Mouse (Mus musculus): ENCODE measurements at regions not wholly inside any gene's neighbourhood (a gene's known extent, or its start where the extent isn't known, plus 50 kb on each side); places are given as distances from the start of the nearest gene placed in this dataset.

DNA sequence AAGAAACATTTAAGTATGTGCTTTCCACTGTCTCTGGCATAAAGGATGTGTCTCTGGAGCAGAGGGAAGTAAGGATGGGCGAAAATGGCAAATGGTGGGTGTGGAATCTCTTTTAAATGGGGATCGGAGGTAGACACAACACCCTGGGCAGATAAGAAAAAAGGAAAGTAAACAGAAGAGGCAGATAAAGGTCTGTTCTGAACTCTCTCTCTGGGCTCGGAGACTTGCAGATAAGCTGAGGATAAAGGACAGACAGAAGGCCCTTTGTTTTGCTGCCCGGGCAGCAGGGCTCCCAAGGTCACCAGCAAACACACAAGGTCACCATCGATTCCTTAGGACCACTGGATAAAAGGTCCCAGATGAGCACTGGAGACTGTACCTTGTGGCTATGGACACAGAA lies 122.7 kb upstream of the Nmnat3 start:
- DNase-seq (no peak), ATAC-seq (ENCODE audit: low FRiP score, low TSS enrichment) (no peak)
- Histone ChIP-seq H3K9ac (replicated peaks; ENCODE audit: low read length) (no peak overlapping the region), H3K4me1 (ENCODE audit: control insufficient read depth, insufficient read depth, low read length) (no peaks in the 10 kb centered on the region), H3K4me2 (ENCODE audit: low read length) (no peak overlapping the region), H3K27ac (replicated peaks; ENCODE audit: low read depth, low read length) (no peak overlapping the region), H3K9me3 (ENCODE audit: control insufficient read depth, low read length) (no peaks in the 10 kb centered on the region), H3K36me3 (ENCODE audit: control insufficient read depth, insufficient read depth, low read length) (no peaks in the 10 kb centered on the region), H3K27me3 (ENCODE audit: control insufficient read depth, insufficient read depth, low read length) (no peaks in the 10 kb centered on the region), H3K4me3 (replicated peaks; ENCODE audit: low read depth, low read length) (no peak overlapping the region)
- 18% methylated on average over 5 of the region's 5 CpGs for WGBS

GRCm38 (mm10) chr9:98174056-98174455 lies 113.2 kb upstream of the Nmnat3 start:
- peak; percentile 64 for DNase-seq
- Histone ChIP-seq H3K4me1 (ENCODE audit: control insufficient read depth, insufficient read depth, low read length) (0 out of 2 replicates have a peak, but pooled peaks cover 6% of the 10 kb centered on the region), H3K9me3 (ENCODE audit: control insufficient read depth, low read length) (no peaks in the 10 kb centered on the region), H3K4me2 (ENCODE audit: low read length) (no peak overlapping the region), H3K27ac (replicated peaks; ENCODE audit: low read depth, low read length) (no peak overlapping the region), H3K4me3 (replicated peaks; ENCODE audit: low read depth, low read length) (no peak overlapping the region), H3K9ac (replicated peaks; ENCODE audit: low read length) (no peak overlapping the region), H3K36me3 (ENCODE audit: control insufficient read depth, insufficient read depth, low read length) (no peaks in the 10 kb centered on the region), H3K27me3 (ENCODE audit: control insufficient read depth, insufficient read depth, low read length) (no peaks in the 10 kb centered on the region)
- WGBS, result 56% methylated on average over 5 of the region's 5 CpGs
- no peak for ATAC-seq (ENCODE audit: low FRiP score, low TSS enrichment)

GRCm38 (mm10) chr9:98176701-98177380 lies 110.4 kb upstream of the Nmnat3 start:
- Histone ChIP-seq H3K27me3 (ENCODE audit: control insufficient read depth, insufficient read depth, low read length) (no peaks in the 10 kb centered on the region), H3K27ac (replicated peaks; ENCODE audit: low read depth, low read length) (no peak overlapping the region), H3K4me2 (ENCODE audit: low read length) (no peak overlapping the region), H3K4me3 (replicated peaks; ENCODE audit: low read depth, low read length) (no peak overlapping the region), H3K36me3 (ENCODE audit: control insufficient read depth, insufficient read depth, low read length) (no peaks in the 10 kb centered on the region), H3K9me3 (ENCODE audit: control insufficient read depth, low read length) (no peaks in the 10 kb centered on the region), H3K9ac (replicated peaks; ENCODE audit: low read length) (no peak overlapping the region), H3K4me1 (ENCODE audit: control insufficient read depth, insufficient read depth, low read length) (0 out of 2 replicates have a peak, but pooled peaks cover 6% of the 10 kb centered on the region)
- ATAC-seq (ENCODE audit: low FRiP score, low TSS enrichment) (no peak), DNase-seq (no peak)
- WGBS, result 62% methylated on average over 7 of the region's 7 CpGs

- Histone ChIP-seq H3K27ac (replicated peaks; ENCODE audit: low read depth, low read length) (no peak overlapping the region), H3K9ac (replicated peaks; ENCODE audit: low read length) (no peak overlapping the region), H3K4me3 (replicated peaks; ENCODE audit: low read depth, low read length) (no peak overlapping the region), H3K4me1 (ENCODE audit: control insufficient read depth, insufficient read depth, low read length) (no peaks in the 10 kb centered on the region), H3K36me3 (ENCODE audit: control insufficient read depth, insufficient read depth, low read length) (no peaks in the 10 kb centered on the region), H3K27me3 (ENCODE audit: control insufficient read depth, insufficient read depth, low read length) (no peaks in the 10 kb centered on the region), H3K4me2 (ENCODE audit: low read length) (no peak overlapping the region), H3K9me3 (ENCODE audit: control insufficient read depth, low read length) (no peaks in the 10 kb centered on the region)
- WGBS, result 40% methylated on average over 4 of the region's 4 CpGs
- DNase-seq, result no peak
- ATAC-seq (ENCODE audit: low FRiP score, low TSS enrichment), result no peak
Observed at GRCm38 (mm10) chr9:98180766-98181165, 106.5 kb upstream of the Nmnat3 start.

DNA sequence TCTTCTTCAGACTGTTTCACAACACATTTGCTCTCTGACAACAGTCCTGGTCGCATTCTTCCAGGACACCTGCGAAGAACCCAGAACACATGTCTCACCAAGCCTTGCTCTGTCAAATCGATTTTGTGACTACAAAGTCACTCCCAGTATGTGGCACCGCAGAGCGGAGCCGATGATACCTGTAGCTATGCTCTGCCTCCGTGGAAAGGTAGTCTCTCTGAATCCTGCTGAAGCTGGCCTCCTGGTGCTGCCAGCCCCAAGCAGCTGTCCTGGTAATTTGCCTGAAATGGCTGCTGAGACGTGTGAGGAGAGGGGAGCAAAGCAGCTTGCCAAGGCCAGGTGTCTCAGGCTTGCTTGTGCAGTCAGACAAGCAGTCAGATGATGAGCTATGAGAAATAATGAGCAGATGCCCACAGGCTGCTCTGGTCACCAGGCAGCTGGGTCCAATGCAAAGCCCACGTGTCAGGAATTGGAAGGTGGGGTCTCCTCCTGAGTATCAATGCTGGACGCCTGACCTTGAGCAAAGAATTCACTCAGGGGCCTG lies 100.4 kb upstream of the Nmnat3 start:
- Histone ChIP-seq H3K4me2 (ENCODE audit: low read length) (no peak overlapping the region), H3K36me3 (ENCODE audit: control insufficient read depth, insufficient read depth, low read length) (no peaks in the 10 kb centered on the region), H3K27ac (replicated peaks; ENCODE audit: low read depth, low read length) (no peak overlapping the region), H3K27me3 (ENCODE audit: control insufficient read depth, insufficient read depth, low read length) (no peaks in the 10 kb centered on the region), H3K9ac (replicated peaks; ENCODE audit: low read length) (no peak overlapping the region), H3K9me3 (ENCODE audit: control insufficient read depth, low read length) (no peaks in the 10 kb centered on the region), H3K4me1 (ENCODE audit: control insufficient read depth, insufficient read depth, low read length) (no peaks in the 10 kb centered on the region), H3K4me3 (replicated peaks; ENCODE audit: low read depth, low read length) (no peak overlapping the region)
- no peak for ATAC-seq (ENCODE audit: low FRiP score, low TSS enrichment)
- no peak for DNase-seq
- 74% methylated on average over 10 of the region's 10 CpGs for WGBS

- no peaks in the 10 kb centered on the region for H3K36me3 ChIP-seq (ENCODE audit: control insufficient read depth, insufficient read depth, low read length)
- H3K27ac ChIP-seq (replicated peaks; ENCODE audit: low read depth, low read length), result no peak overlapping the region
- no peak overlapping the region for H3K4me2 ChIP-seq (ENCODE audit: low read length)
- WGBS, result 90% methylated on average over 2 of the region's 2 CpGs
- H3K27me3 ChIP-seq (ENCODE audit: control insufficient read depth, insufficient read depth, low read length), result no peaks in the 10 kb centered on the region
- DNase-seq (no peak), ATAC-seq (ENCODE audit: low FRiP score, low TSS enrichment) (no peak)
- H3K9ac ChIP-seq (replicated peaks; ENCODE audit: low read length), result no peak overlapping the region
- no peak overlapping the region for H3K4me3 ChIP-seq (replicated peaks; ENCODE audit: low read depth, low read length)
- H3K9me3 ChIP-seq (ENCODE audit: control insufficient read depth, low read length), result no peaks in the 10 kb centered on the region
- H3K4me1 ChIP-seq (ENCODE audit: control insufficient read depth, insufficient read depth, low read length), result no peaks in the 10 kb centered on the region
Observed at GRCm38 (mm10) chr9:98194356-98194755, 92.9 kb upstream of the Nmnat3 start.

DNA sequence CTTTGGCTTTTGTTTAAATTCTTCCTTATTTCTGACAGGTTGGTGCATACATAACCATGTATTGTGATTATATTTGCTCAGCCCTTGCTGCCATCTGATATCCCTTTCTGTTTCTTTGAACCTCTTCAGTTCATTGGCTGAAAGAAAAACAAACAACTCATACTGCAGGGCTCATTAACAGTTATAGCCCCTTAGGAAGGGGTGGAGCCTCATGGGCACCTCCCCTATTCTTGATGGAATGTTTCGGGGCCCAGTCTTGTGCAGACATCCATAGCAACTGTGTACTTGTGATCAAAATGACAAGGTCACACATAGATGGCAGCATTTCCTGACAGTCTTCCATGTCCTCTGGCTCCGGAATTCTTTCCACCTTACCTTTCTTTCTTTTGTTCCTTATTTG lies 68.4 kb upstream of the Nmnat3 start:
- H3K9ac ChIP-seq (replicated peaks; ENCODE audit: low read length), result no peak overlapping the region
- no peaks in the 10 kb centered on the region for H3K4me1 ChIP-seq (ENCODE audit: control insufficient read depth, insufficient read depth, low read length)
- DNase-seq (no peak), ATAC-seq (ENCODE audit: low FRiP score, low TSS enrichment) (no peak)
- H3K36me3 ChIP-seq (ENCODE audit: control insufficient read depth, insufficient read depth, low read length), result no peaks in the 10 kb centered on the region
- no peak overlapping the region for H3K4me2 ChIP-seq (ENCODE audit: low read length)
- no peaks in the 10 kb centered on the region for H3K9me3 ChIP-seq (ENCODE audit: control insufficient read depth, low read length)
- WGBS, result 84% methylated on average over 2 of the region's 2 CpGs
- H3K27ac ChIP-seq (replicated peaks; ENCODE audit: low read depth, low read length), result no peak overlapping the region
- no peaks in the 10 kb centered on the region for H3K27me3 ChIP-seq (ENCODE audit: control insufficient read depth, insufficient read depth, low read length)
- H3K4me3 ChIP-seq (replicated peaks; ENCODE audit: low read depth, low read length), result no peak overlapping the region

DNA sequence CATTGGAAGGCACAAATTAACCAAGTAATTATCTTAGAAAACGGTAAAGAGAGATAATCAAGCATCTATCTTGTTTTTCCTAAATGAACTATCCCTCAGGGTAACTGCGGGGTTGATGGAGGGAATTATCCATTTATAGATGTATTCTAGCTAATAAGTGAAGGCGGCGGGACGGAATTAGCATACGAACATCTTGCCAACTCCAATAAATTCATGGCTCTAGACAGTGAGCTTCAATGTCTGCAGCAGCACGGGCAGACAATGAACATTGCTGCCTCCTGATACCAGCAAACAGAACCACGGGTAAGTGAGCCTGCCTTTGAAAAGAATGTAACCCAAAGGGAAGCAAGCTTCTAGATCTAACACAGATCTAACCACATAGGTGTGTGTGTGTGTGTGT lies 66.9 kb upstream of the Nmnat3 start:
- Histone ChIP-seq H3K27ac (replicated peaks; ENCODE audit: low read depth, low read length) (no peak overlapping the region), H3K27me3 (ENCODE audit: control insufficient read depth, insufficient read depth, low read length) (no peaks in the 10 kb centered on the region), H3K4me3 (replicated peaks; ENCODE audit: low read depth, low read length) (no peak overlapping the region), H3K9me3 (ENCODE audit: control insufficient read depth, low read length) (no peaks in the 10 kb centered on the region), H3K36me3 (ENCODE audit: control insufficient read depth, insufficient read depth, low read length) (no peaks in the 10 kb centered on the region), H3K9ac (replicated peaks; ENCODE audit: low read length) (no peak overlapping the region), H3K4me1 (ENCODE audit: control insufficient read depth, insufficient read depth, low read length) (no peaks in the 10 kb centered on the region), H3K4me2 (ENCODE audit: low read length) (no peak overlapping the region)
- WGBS, result 35% methylated on average over 8 of the region's 8 CpGs
- DNase-seq, result peak; percentile 64
- no peak for ATAC-seq (ENCODE audit: low FRiP score, low TSS enrichment)

DNA sequence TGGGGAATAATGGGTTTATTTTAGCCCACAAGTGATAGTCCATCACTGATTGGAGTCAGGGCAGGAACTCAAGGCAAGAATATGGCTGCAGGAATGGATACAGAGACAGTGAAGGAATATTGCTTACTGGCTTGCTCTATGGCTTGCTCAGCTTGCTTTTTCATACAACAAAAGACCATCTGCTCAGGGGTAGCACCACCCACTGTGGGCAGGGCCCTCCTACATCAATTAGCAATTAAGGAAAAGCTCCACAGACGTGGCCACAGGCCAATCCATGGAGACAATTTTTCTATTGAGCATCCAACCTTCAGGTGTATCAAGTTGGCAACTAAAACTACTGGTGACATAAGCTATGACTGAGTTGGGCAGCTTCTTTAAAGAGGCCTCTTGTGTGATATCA lies 65.5 kb upstream of the Nmnat3 start:
- Histone ChIP-seq H3K9me3 (ENCODE audit: control insufficient read depth, low read length) (no peaks in the 10 kb centered on the region), H3K4me2 (ENCODE audit: low read length) (no peak overlapping the region), H3K4me1 (ENCODE audit: control insufficient read depth, insufficient read depth, low read length) (no peaks in the 10 kb centered on the region), H3K27me3 (ENCODE audit: control insufficient read depth, insufficient read depth, low read length) (no peaks in the 10 kb centered on the region), H3K27ac (replicated peaks; ENCODE audit: low read depth, low read length) (no peak overlapping the region), H3K36me3 (ENCODE audit: control insufficient read depth, insufficient read depth, low read length) (no peaks in the 10 kb centered on the region), H3K9ac (replicated peaks; ENCODE audit: low read length) (no peak overlapping the region), H3K4me3 (replicated peaks; ENCODE audit: low read depth, low read length) (no peak overlapping the region)
- ATAC-seq (ENCODE audit: low FRiP score, low TSS enrichment) (no peak), DNase-seq (no peak)
- 20% methylated on average over 1 of the region's 1 CpGs for WGBS

Data from midbrain, embryonic 14.5 days (tissue).